Mouse (Mus musculus) kidney, embryonic 14.5 days (tissue): Measurements from ENCODE around the gene Klhl6. TPM values are rescaled to one million over a fixed set of nuclear protein-coding genes. Genes with fewer than 3 reads are reported as not detected.

Experiments used
- ATAC-seq: fragments of 200-750 bp; cut with Nextera tagmentation; 2 replicates; pipeline ENCODE4 v1.8.0; 2017; ENCODE audit warnings: moderate number of reproducible peaks, mild to moderate bottlenecking, moderate TSS enrichment, moderate library complexity; ENCODE audit not compliant: low FRiP score, low TSS enrichment
- H3K27ac ChIP-seq: fragments of 300-500 bp; sonication (generic); 2 replicates; pipeline ENCODE4 v1.5.1; 2014; ENCODE audit warnings: low read depth, mild to moderate bottlenecking, low read length, moderate library complexity, mixed read lengths
- H3K27me3 ChIP-seq: fragments of 300-500 bp; sonication (generic); 2 replicates; pipeline ENCODE4 v1.6.1; 2014; ENCODE audit warnings: mild to moderate bottlenecking, low read length; ENCODE audit not compliant: control insufficient read depth, insufficient read depth
- H3K36me3 ChIP-seq: fragments of 300-500 bp; sonication (generic); 2 replicates; pipeline ENCODE4 v1.6.1; 2014; ENCODE audit warnings: low read length, mixed read lengths; ENCODE audit not compliant: control insufficient read depth, insufficient read depth
- H3K4me1 ChIP-seq: fragments of 300-500 bp; sonication (generic); 2 replicates; pipeline ENCODE4 v1.6.1; 2014; ENCODE audit warnings: low read length, mixed read lengths; ENCODE audit not compliant: control insufficient read depth, insufficient read depth
- H3K4me2 ChIP-seq: fragments of 300-500 bp; sonication (generic); replicated peaks from 2 replicates; pipeline ENCODE4 v1.6.1; 2014; ENCODE audit warnings: low read depth, mild to moderate bottlenecking, low read length
- H3K4me3 ChIP-seq: fragments of 300-500 bp; sonication (generic); 2 replicates; pipeline ENCODE4 v1.5.1; 2014; ENCODE audit warnings: mild to moderate bottlenecking, low read length
- H3K9ac ChIP-seq: fragments of 300-500 bp; sonication (generic); 2 replicates; pipeline ENCODE4 v1.6.1; 2014; ENCODE audit warnings: low read depth, mild to moderate bottlenecking, low read length, moderate library complexity
- H3K9me3 ChIP-seq: fragments of 300-500 bp; sonication (generic); 2 replicates; pipeline ENCODE4 v1.6.1; 2016; ENCODE audit warnings: low read length; ENCODE audit not compliant: control insufficient read depth
- WGBS: fragments of 180-500 bp; shearing (Covaris S2); extraction: QIAGEN DNeasy Blood & Tissue Kit; methylation state at CpG from one replicate; pipeline ENCODE4 v1.1.7; 2014; 5-methylcytosine and 5-hydroxymethylcytosine counted together
- polyA plus RNA-seq: library from polyadenylated mRNA; unstranded; fragments of >200 nt; fragmentation: Nextera tagmentation; extraction: Ambion mirVana; gene quantifications from 2 replicates; pipeline ENCODE4 v1.2.1, GENCODE M21; 2014

Klhl6 gene
- polyA plus RNA-seq, 1 experiment from 2014 or later: 10.7 TPM

DNA sequence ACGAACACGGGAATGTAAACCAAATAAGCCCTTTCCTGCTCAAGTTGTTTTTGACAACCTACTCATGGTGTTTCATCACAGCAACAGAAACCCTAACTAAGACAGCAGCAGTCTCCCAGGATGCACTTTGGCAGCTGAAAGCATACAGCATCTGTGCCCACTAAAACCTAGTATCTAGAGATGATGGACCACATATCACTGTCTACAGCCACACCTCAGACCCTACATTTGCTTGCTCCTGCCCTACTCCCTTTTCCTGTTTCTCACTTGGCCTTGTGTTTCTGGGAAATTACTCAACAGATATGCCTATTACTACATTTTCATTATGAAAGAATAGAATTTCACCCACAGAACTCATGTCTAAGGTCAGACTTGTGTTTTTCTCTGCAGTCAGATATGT, 70.3 kb downstream of the Klhl6 start:
- Histone ChIP-seq H3K27me3 (no peaks in the 10 kb centered on the region), H3K4me3 (no peak overlapping the region), H3K9ac (no peak overlapping the region), H3K27ac (no peak overlapping the region), H3K9me3 (no peaks in the 10 kb centered on the region), H3K4me2 (no peak overlapping the region), H3K4me1 (no peaks in the 10 kb centered on the region), H3K36me3 (no peaks in the 10 kb centered on the region)
- WGBS: 74% methylated on average over 2 of the region's 2 CpGs
- ATAC-seq: no peak

DNA sequence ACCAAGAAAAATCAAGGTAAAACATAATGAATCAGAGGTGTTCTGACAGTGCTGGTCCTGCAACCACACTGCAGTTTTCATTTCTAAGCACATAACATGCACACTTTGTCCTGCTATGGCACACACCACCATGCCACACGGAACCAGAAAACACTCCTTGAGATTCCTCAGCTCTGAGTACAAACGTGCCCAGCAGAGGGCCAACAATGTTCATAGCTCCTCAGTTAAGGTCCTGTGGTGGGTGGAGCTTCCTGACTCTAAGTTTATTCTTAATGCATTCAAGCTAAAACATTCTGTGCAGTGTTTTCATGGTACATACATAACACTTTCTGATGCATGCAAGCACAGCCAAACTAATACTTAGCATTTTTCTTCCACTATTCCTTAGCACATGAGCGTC, 74.5 kb downstream of the Klhl6 start:
- H3K9ac ChIP-seq: no peak overlapping the region
- 59% methylated on average over 3 of the region's 3 CpGs for WGBS
- H3K4me2 ChIP-seq: no peak overlapping the region
- ATAC-seq: no peak
- no peaks in the 10 kb centered on the region for H3K9me3 ChIP-seq
- no peaks in the 10 kb centered on the region for H3K4me1 ChIP-seq
- no peaks in the 10 kb centered on the region for H3K27me3 ChIP-seq
- no peak overlapping the region for H3K4me3 ChIP-seq
- no peaks in the 10 kb centered on the region for H3K36me3 ChIP-seq
- no peak overlapping the region for H3K27ac ChIP-seq

DNA sequence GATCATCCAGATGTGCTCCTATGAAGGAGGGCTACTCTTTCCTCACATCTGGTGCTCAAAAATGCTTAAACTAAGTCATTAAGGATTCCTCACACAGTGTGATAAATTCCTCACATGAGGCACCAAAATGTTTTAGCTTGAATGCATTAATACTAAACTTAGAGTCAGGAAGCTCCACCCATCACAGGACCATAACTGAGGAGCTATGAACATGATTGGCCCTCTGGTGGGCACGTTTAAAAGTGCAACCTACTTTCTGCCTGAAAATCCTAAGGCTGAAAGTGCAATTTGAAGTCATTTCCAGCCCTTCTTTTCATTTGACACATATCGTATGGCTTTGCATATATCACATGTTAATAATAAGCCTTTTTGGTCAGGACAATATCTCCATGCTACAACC, 75.7 kb downstream of the Klhl6 start:
- ATAC-seq: no peak
- H3K36me3 ChIP-seq: no peaks in the 10 kb centered on the region
- no peak overlapping the region for H3K9ac ChIP-seq

DNA sequence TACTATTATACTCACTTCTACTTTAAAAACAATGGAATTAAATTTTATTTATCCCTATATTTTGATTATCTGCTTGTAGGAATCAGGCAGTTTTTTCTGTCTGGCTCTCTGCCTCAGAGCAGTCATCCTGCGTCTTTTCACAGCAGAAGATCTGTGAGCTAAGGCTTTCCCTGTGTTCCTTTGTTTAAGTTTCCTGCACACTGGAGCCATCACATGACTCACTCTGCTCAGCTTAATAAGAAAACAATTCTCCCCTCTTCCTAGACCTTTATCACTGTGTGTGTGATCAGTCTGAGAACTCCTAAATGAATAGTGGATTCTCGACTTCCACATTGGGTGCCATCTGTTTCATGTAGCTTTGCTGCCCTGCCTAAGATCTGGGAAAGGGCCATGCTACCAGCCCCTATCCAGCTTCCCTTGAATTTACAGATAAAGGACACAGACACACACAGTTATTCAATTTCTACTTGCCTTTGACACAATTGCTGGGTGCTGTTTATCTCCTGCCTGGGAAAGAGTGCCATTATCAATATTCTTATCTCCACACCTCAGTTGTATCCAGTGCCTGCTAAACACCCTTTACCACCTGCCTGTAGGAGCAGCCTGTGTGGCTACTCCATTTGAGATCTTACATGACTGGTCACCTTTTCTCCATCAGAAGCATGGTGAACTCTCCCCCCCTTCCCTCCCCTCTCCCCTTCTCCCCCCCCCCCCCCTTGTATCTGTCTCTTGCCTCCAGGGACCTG, 77.9 kb downstream of the Klhl6 start:
- H3K27me3 ChIP-seq: no peaks in the 10 kb centered on the region
- H3K27ac ChIP-seq: no peak overlapping the region
- no peak for ATAC-seq
- H3K4me1 ChIP-seq: no peaks in the 10 kb centered on the region
- H3K9me3 ChIP-seq: no peaks in the 10 kb centered on the region
- H3K4me2 ChIP-seq: no peak overlapping the region
- no peaks in the 10 kb centered on the region for H3K36me3 ChIP-seq
- WGBS: 47% methylated on average over 2 of the region's 2 CpGs
- H3K9ac ChIP-seq: no peak overlapping the region
- no peak overlapping the region for H3K4me3 ChIP-seq

More for the DNA sequence above, 75.7 kb downstream of the Klhl6 start:
- Histone ChIP-seq H3K9me3 (no peaks in the 10 kb centered on the region), H3K4me1 (no peaks in the 10 kb centered on the region), H3K27ac (no peak overlapping the region), H3K4me2 (no peak overlapping the region), H3K27me3 (no peaks in the 10 kb centered on the region), H3K4me3 (no peak overlapping the region)
- WGBS: 47% methylated on average over 2 of the region's 2 CpGs

DNA sequence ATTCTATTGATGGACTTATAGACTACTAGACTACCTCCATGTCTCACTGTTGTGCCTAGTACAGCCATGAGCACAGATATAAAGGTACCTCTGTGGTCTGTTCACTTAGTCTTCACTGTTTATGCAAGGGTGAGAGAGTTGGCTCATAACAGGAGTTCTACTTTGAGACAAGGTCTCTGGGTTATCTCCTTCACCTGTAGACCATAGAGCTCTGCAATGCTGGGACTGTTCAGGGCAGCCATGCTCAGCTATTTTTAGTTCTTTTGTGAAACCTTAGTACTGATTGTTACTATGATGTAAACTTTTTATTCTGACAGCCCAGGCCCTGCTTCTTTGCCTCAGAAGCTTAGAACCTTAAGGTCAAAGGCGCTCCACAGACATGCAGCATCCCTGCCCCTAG, 79.0 kb downstream of the Klhl6 start:
- no peaks in the 10 kb centered on the region for H3K9me3 ChIP-seq
- H3K4me1 ChIP-seq: no peaks in the 10 kb centered on the region
- H3K27me3 ChIP-seq: no peaks in the 10 kb centered on the region
- H3K36me3 ChIP-seq: no peaks in the 10 kb centered on the region
- H3K4me2 ChIP-seq: no peak overlapping the region
- H3K27ac ChIP-seq: no peak overlapping the region
- ATAC-seq: no peak
- no peak overlapping the region for H3K9ac ChIP-seq
- 94% methylated on average over 1 of the region's 1 CpGs for WGBS
- H3K4me3 ChIP-seq: no peak overlapping the region

Other genes starting within 250 kb of the Klhl6 start
- gene B3gnt5, start 222.8 kb downstream of the Klhl6 start, polyA plus RNA-seq: 15.5 and 21.9 TPM in 2 replicates
- gene Klhl24, start 114.5 kb upstream of the Klhl6 start, polyA plus RNA-seq: 21.8 and 40.4 TPM in 2 replicates
- gene Yeats2, start 158.0 kb upstream of the Klhl6 start, polyA plus RNA-seq: 24.3 and 47.5 TPM in 2 replicates